ENCODE assay signal across 8 mouse cellular contexts in the genomic region with DNA sequence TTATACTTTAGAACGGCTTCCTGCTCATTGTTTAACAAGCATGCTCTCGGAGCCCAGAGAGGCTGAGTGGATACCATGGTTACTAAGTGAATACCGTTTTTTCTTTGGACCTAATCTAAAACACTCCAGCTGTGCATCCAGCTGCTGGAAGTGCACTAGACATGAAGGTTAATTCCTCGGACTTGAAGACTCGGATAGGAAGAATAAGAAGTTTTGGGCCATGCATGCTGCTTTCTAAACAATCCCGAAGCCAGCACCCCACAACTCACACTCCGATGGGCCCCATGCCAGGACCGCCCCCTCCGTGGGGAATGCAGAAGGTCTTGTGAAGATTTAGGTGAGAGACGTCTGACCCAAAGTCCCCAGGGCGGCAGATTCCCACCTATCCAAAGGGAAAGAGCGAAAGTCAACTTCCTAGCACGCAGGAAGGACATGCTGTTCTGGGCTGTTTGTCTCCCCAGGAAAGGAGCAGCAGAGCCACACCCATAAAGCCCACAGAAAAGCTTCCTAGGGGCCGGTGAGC.
DNase-seq lines count a peak whose midpoint lies in the region; ATAC-seq and TF ChIP-seq lines count a peak whose summit lies in the region.

No protein-coding gene starts in this region.

- H3K27ac ChIP-seq in heart, adult 2 months, result no peak overlapping the region
- H3K27ac ChIP-seq in heart, embryonic 16.5 days (ENCODE audit: low read length), result no peak overlapping the region
- no peak overlapping the region for H3K27ac ChIP-seq in limb, embryonic 15.5 days
- H3K27ac ChIP-seq in kidney, embryonic 16.5 days (ENCODE audit: low read length), result no peak overlapping the region
- no peak overlapping the region for H3K27ac ChIP-seq in kidney, embryonic 14.5 days (ENCODE audit: low read depth, low read length)

- H3K4me2 ChIP-seq in heart, embryonic 16.5 days (ENCODE audit: low read depth, low read length), result 0 out of 2 replicates have a peak overlapping the region, but pooled peaks have one; percentile 10
- H3K4me2 ChIP-seq in limb, embryonic 15.5 days, result peak overlapping the region; percentile 19; the same call in 1 of the 2 replicates
- no peak overlapping the region for H3K4me2 ChIP-seq in kidney, embryonic 16.5 days (replicated peaks; ENCODE audit: low read depth, low read length)
- H3K4me2 ChIP-seq in kidney, embryonic 14.5 days (replicated peaks; ENCODE audit: low read depth, low read length), result no peak overlapping the region

- H3K79me2 ChIP-seq in heart, adult 2 months (replicated peaks; ENCODE audit: control insufficient read depth, insufficient read depth, low read length), result no peaks in the 10 kb centered on the region

- H3K27me3 ChIP-seq in heart, adult 2 months (ENCODE audit: control insufficient read depth, insufficient read depth, low read length), result no peaks in the 10 kb centered on the region
- H3K27me3 ChIP-seq in heart, embryonic 16.5 days (ENCODE audit: control insufficient read depth, insufficient read depth, low read length), result no peaks in the 10 kb centered on the region
- H3K27me3 ChIP-seq in limb, embryonic 15.5 days, result no peaks in the 10 kb centered on the region
- H3K27me3 ChIP-seq in kidney, embryonic 16.5 days (ENCODE audit: insufficient read depth, low read length), result no peaks in the 10 kb centered on the region
- no peaks in the 10 kb centered on the region for H3K27me3 ChIP-seq in kidney, embryonic 14.5 days (ENCODE audit: control insufficient read depth, insufficient read depth, low read length)

- DNase-seq in heart, adult 2 months, result peak; percentile 8 to 34
- no peak for DNase-seq in heart, adult 8-10 months (ENCODE audit: low spot score)
- DNase-seq in ZHBTc4 (ENCODE audit: low read depth, low spot score), result peak; percentile 30

- no peaks in the 10 kb centered on the region for H3K36me3 ChIP-seq in heart, adult 2 months (ENCODE audit: control insufficient read depth, insufficient read depth, low read length)
- no peaks in the 10 kb centered on the region for H3K36me3 ChIP-seq in heart, embryonic 16.5 days (ENCODE audit: control insufficient read depth, insufficient read depth)
- H3K36me3 ChIP-seq in limb, embryonic 15.5 days, result no peaks in the 10 kb centered on the region
- H3K36me3 ChIP-seq in kidney, embryonic 16.5 days (ENCODE audit: insufficient read depth, low read length), result no peaks in the 10 kb centered on the region
- H3K36me3 ChIP-seq in kidney, embryonic 14.5 days (ENCODE audit: control insufficient read depth, insufficient read depth, low read length), result no peaks in the 10 kb centered on the region

- H3K4me1 ChIP-seq in heart, adult 2 months (ENCODE audit: control insufficient read depth, insufficient read depth, low read length), result peaks cover 1% of the 10 kb centered on the region; the same call in 1 of the 2 replicates
- no peaks in the 10 kb centered on the region for H3K4me1 ChIP-seq in heart, embryonic 16.5 days (ENCODE audit: control insufficient read depth, insufficient read depth, low read length)
- H3K4me1 ChIP-seq in limb, embryonic 15.5 days, result peaks cover 14% of the 10 kb centered on the region; the same call in 1 of the 2 replicates
- H3K4me1 ChIP-seq in kidney, embryonic 16.5 days (ENCODE audit: insufficient read depth, low read length), result no peaks in the 10 kb centered on the region
- H3K4me1 ChIP-seq in kidney, embryonic 14.5 days (ENCODE audit: control insufficient read depth, insufficient read depth, low read length), result 0 out of 2 replicates have a peak, but pooled peaks cover 3% of the 10 kb centered on the region

- intact Hi-C loops in heart, adult 2 months (cut with DNase I), result no loop called here

- no peak for TF ChIP-seq POLR2A in heart, adult 2 months (IDR thresholded peaks at IDR 0.05; ENCODE audit: insufficient read depth, low read depth, low read length)

- 31% methylated on average over 14 of the region's 14 CpGs for WGBS in heart, adult 2 months
- 55% methylated on average over 14 of the region's 14 CpGs for WGBS in heart, embryonic 16.5 days
- WGBS in limb, embryonic 15.5 days, result 36% methylated on average over 14 of the region's 14 CpGs
- 56% methylated on average over 14 of the region's 14 CpGs for WGBS in kidney, embryonic 16.5 days
- WGBS in kidney, embryonic 14.5 days, result 64% methylated on average over 14 of the region's 14 CpGs

- TF ChIP-seq CTCF in heart, adult 2 months (IDR thresholded peaks at IDR 0.05), result no peak

- H3K9me3 ChIP-seq in heart, embryonic 16.5 days (replicated peaks; ENCODE audit: control insufficient read depth, low read length), result no peaks in the 10 kb centered on the region
- H3K9me3 ChIP-seq in limb, embryonic 15.5 days, result no peaks in the 10 kb centered on the region
- H3K9me3 ChIP-seq in kidney, embryonic 16.5 days (ENCODE audit: low read length), result no peaks in the 10 kb centered on the region
- H3K9me3 ChIP-seq in kidney, embryonic 14.5 days (ENCODE audit: control insufficient read depth, low read length), result no peaks in the 10 kb centered on the region

- ATAC-seq in heart, embryonic 16.5 days (replicated peaks; ENCODE audit: extremely low read depth, insufficient read depth, low FRiP score), result no peak; the same call in 1 of the 2 replicates
- ATAC-seq in limb, embryonic 15.5 days (ENCODE audit: insufficient number of reproducible peaks, low FRiP score, low TSS enrichment, low read depth), result no peak
- no peak for ATAC-seq in cerebellum, adult (ENCODE audit: insufficient number of reproducible peaks, low FRiP score, low TSS enrichment)
- ATAC-seq in kidney, embryonic 16.5 days (ENCODE audit: low FRiP score, low TSS enrichment), result no peak
- ATAC-seq in kidney, embryonic 14.5 days (ENCODE audit: low FRiP score, low TSS enrichment), result no peak

- peak overlapping the region; percentile 16; the same call in 1 of the 2 replicates for H3K9ac ChIP-seq in heart, adult 2 months (ENCODE audit: low read depth, low read length)
- H3K9ac ChIP-seq in heart, embryonic 16.5 days (ENCODE audit: low read length), result no peak overlapping the region
- no peak overlapping the region for H3K9ac ChIP-seq in limb, embryonic 15.5 days
- no peak overlapping the region for H3K9ac ChIP-seq in kidney, embryonic 16.5 days (replicated peaks; ENCODE audit: low read length)
- no peak overlapping the region for H3K9ac ChIP-seq in kidney, embryonic 14.5 days (ENCODE audit: low read depth, low read length)

- peak; percentile 74; the same call in 1 of the 2 replicates for TF ChIP-seq EP300 in heart, adult 2 months (IDR thresholded peaks at IDR 0.05; ENCODE audit: insufficient read depth, low read depth, low read length)

- no peak overlapping the region for H3K4me3 ChIP-seq in heart, adult 2 months
- no peak overlapping the region for H3K4me3 ChIP-seq in heart, embryonic 16.5 days (ENCODE audit: low read length)
- no peak overlapping the region for H3K4me3 ChIP-seq in limb, embryonic 15.5 days
- no peak overlapping the region for H3K4me3 ChIP-seq in kidney, embryonic 16.5 days (ENCODE audit: low read length)
- H3K4me3 ChIP-seq in kidney, embryonic 14.5 days (ENCODE audit: low read length), result no peak overlapping the region

Comparison
In these comparisons a context has a peak if more than half of its experiments do, and no peak if none do; other contexts are left out.
1. H3K4me2 ChIP-seq: peak in heart, embryonic 16.5 days (single experiment) and limb, embryonic 15.5 days (single experiment); none in kidney, embryonic 16.5 days (single experiment) and kidney, embryonic 14.5 days (single experiment).